In the genomic region with DNA sequence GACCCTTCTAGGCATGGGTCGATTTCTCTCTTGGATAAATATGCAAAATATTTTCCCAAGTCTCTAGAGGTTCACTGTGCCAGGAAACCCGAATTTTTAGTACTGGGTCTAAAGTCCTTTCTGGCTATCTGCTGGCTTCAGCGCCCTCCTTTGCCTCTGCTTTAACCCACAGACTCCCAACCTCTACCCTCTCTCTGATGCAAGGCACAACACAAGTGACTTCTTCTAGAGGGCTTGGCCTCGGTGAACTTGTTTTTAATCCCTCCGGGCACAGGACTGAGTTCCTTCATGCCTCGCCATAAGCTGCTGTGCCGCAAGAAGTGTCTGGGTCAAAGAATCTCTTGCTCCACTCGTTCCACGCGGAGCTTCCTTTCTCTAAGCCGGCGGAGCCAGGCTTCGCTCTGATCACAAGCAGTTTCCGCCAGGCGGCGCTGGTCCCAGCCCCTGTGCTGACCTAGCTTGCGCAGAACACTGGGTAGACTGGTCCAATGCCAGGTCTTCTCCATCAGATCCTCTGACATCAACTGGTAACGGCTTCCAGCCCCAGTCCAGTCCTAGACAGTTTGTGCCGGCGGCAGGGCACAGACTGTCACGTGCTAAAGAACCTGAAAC, we compare ENCODE assay signal across 8 mouse cellular contexts. TPM values are rescaled to one million over a fixed set of nuclear protein-coding genes. Genes with fewer than 3 reads are reported as not detected.
A peak's percentile ranks its signal among the peaks of the same experiment; 100 is the strongest.
DNase-seq lines count a peak whose midpoint lies in the region; ATAC-seq and TF ChIP-seq lines count a peak whose summit lies in the region.

No protein-coding gene starts in this region.

- H3K9me3 ChIP-seq in CH12.LX (replicated peaks; ENCODE audit: low read length), result peaks cover 9% of the 10 kb centered on the region
- no peaks in the 10 kb centered on the region for H3K9me3 ChIP-seq in forebrain, embryonic 10.5 days
- H3K9me3 ChIP-seq in liver, embryonic 13.5 days (replicated peaks), result no peaks in the 10 kb centered on the region

- DNase-seq in CH12.LX (ENCODE audit: extremely low read depth), result peak; percentile 37
- DNase-seq in brain, embryonic 14.5 days (ENCODE audit: low read depth), result peak; percentile 93
- DNase-seq in forebrain, embryonic 10.5 days (ENCODE audit: extremely low spot score, low spot score), result peak; percentile 77
- DNase-seq in heart, postnatal 4 days, result peak; percentile 38
- peak; percentile 76 for DNase-seq in layer of hippocampus, adult 11-12 months (ENCODE audit: low spot score)
- DNase-seq in liver, embryonic 13.5 days, result no peak
- DNase-seq in retina, embryonic 14.5 days (ENCODE audit: low spot score), result peak; percentile 91
- DNase-seq in thymus, postnatal 25 days, result no peak

- no peak overlapping the region for H3K9ac ChIP-seq in CH12.LX (ENCODE audit: insufficient read depth, low read depth)
- H3K9ac ChIP-seq in liver, embryonic 13.5 days, result no peak overlapping the region

- TF ChIP-seq POLR2A in CH12.LX (IDR thresholded peaks at IDR 0.05; ENCODE audit: low read depth, low read length), result no peak
- no peak for TF ChIP-seq POLR2A in brain, embryonic 14.5 days (IDR thresholded peaks at IDR 0.05; ENCODE audit: borderline replicate concordance, extremely low read depth, insufficient read depth, insufficient read length, poor library complexity, severe bottlenecking)

- H3K4me2 ChIP-seq in CH12.LX (ENCODE audit: insufficient read depth, low read depth, poor library complexity, severe bottlenecking), result peak overlapping the region; percentile 34; the same call in 1 of the 2 replicates
- H3K4me2 ChIP-seq in liver, embryonic 13.5 days, result peak overlapping the region; percentile 61

- peak in 1 of 2 experiments; percentile 45; a peak in 2 of 4 replicates for TF ChIP-seq CTCF in CH12.LX (conservative IDR thresholded peaks at IDR 0.05 in 1 of 2, IDR thresholded peaks at IDR 0.05 in 1 of 2; ENCODE audit: low read depth in 2 of 2, low read length in 2 of 2)
- TF ChIP-seq CTCF in brain, embryonic 14.5 days (IDR thresholded peaks at IDR 0.05; ENCODE audit: borderline replicate concordance, extremely low read depth, insufficient read depth, insufficient read length), result peak; percentile 90

- no peaks in the 10 kb centered on the region for H3K79me2 ChIP-seq in CH12.LX (replicated peaks; ENCODE audit: control insufficient read depth, extremely low read depth, insufficient read depth, poor library complexity, severe bottlenecking)

- no peak for TF ChIP-seq EP300 in CH12.LX (IDR thresholded peaks at IDR 0.05; ENCODE audit: low read length)

- TF ChIP-seq RAD21 in CH12.LX (IDR thresholded peaks at IDR 0.05; ENCODE audit: low read depth, low read length), result no peak; the same call in 1 of the 2 replicates

- in situ Hi-C loops in CH12.LX (cut with MboI; ENCODE audit: low pct_ligation_motif_present, low pct_unique_long_range_greater_than_20kb, low sequenced_read_pairs), result no loop called here

- no peak overlapping the region for H3K27ac ChIP-seq in CH12.LX (ENCODE audit: insufficient read depth, low read depth)
- 0 out of 2 replicates have a peak overlapping the region, but pooled peaks have one; percentile 56 for H3K27ac ChIP-seq in forebrain, embryonic 10.5 days
- no peak overlapping the region for H3K27ac ChIP-seq in liver, embryonic 13.5 days

- H3K4me1 ChIP-seq in CH12.LX (ENCODE audit: control insufficient read depth in 1 of 2, insufficient read depth in 2 of 2), result peaks cover 0 to 17% of the 10 kb centered on the region in 2 experiments; a peak in 2 of 4 replicates
- peaks cover 21% of the 10 kb centered on the region for H3K4me1 ChIP-seq in forebrain, embryonic 10.5 days
- 0 out of 2 replicates have a peak, but pooled peaks cover 5% of the 10 kb centered on the region for H3K4me1 ChIP-seq in liver, embryonic 13.5 days (replicated peaks)

- no peak for ATAC-seq in liver, embryonic 13.5 days (ENCODE audit: low read depth)

- dilution Hi-C loops in CH12.LX (cut with MboI; ENCODE audit: extremely low pct_ligation_motif_present, extremely low pct_unique_long_range_greater_than_20kb, low sequenced_read_pairs), result no loop called here

- H3K27me3 ChIP-seq in CH12.LX (replicated peaks), result peaks cover 19% of the 10 kb centered on the region
- H3K27me3 ChIP-seq in forebrain, embryonic 10.5 days (ENCODE audit: poor library complexity, severe bottlenecking), result peaks cover 50% of the 10 kb centered on the region
- H3K27me3 ChIP-seq in liver, embryonic 13.5 days, result peaks cover 42% of the 10 kb centered on the region

- WGBS in forebrain, embryonic 10.5 days, result 2% methylated on average over 21 of the region's 21 CpGs
- WGBS in liver, embryonic 13.5 days (ENCODE audit: insufficient replicate concordance), result 5% methylated on average over 21 of the region's 21 CpGs

- no peaks in the 10 kb centered on the region for H3K36me3 ChIP-seq in CH12.LX (replicated peaks in 1 of 2; ENCODE audit: control insufficient read depth in 1 of 2, insufficient read depth in 1 of 2, low read length in 1 of 2)
- no peaks in the 10 kb centered on the region for H3K36me3 ChIP-seq in forebrain, embryonic 10.5 days (replicated peaks)
- H3K36me3 ChIP-seq in liver, embryonic 13.5 days, result no peaks in the 10 kb centered on the region

- H3K4me3 ChIP-seq in CH12.LX (replicated peaks in 1 of 3; ENCODE audit: low read depth in 2 of 3, low read length in 2 of 3, poor library complexity in 1 of 3), result peak overlapping the region in 1 of 3 experiments; percentile 44
- peak overlapping the region; percentile 68 for H3K4me3 ChIP-seq in forebrain, embryonic 10.5 days
- H3K4me3 ChIP-seq in liver, embryonic 13.5 days (replicated peaks), result peak overlapping the region; percentile 43; the same call in 1 of the 2 replicates

TF ChIP-seq in CH12.LX, 34 proteins besides CTCF, POLR2A, EP300 and RAD21:
- TF ChIP-seq SMC3 (IDR thresholded peaks at IDR 0.05; ENCODE audit: low read depth, low read length) (peak; percentile 34), MAZ (IDR thresholded peaks at IDR 0.05; ENCODE audit: low read depth, low read length) (no peak)

RNA-seq across cellular contexts. Expression of a gene that starts 0.8 kb away (rescaled TPM):
- total RNA-seq in CH12.LX (2012; rRNA removed) (0.13 and 0.25 TPM in 2 replicates), CH12.LX (2014; rRNA removed) (0.31 and 0.40 TPM in 2 replicates)
- 0.74 and 0.81 TPM in 2 replicates for polyA plus RNA-seq in CH12.LX (2012; ENCODE audit: insufficient read length, low read depth)
- polyA plus RNA-seq in brain, embryonic 14.5 days (2012; rRNA removed), result 13.1 and 23.8 TPM in 2 replicates
- polyA plus RNA-seq in forebrain, embryonic 10.5 days (2016; fragmentation: Nextera tagmentation; extraction: Ambion mirVana), result 1.0 and 1.2 TPM in 2 replicates
- total RNA-seq in heart, postnatal 4 days (2021), result not detected
- polyA plus RNA-seq in liver, embryonic 13.5 days (2015; fragmentation: Nextera tagmentation; extraction: Ambion mirVana), result 0.05 TPM in 1 of 2 replicates, not detected in the other

Comparison
In these comparisons a context has a peak if more than half of its experiments do, and no peak if none do; other contexts are left out.
1. DNase-seq: peak in CH12.LX (single experiment), brain, embryonic 14.5 days (single experiment), forebrain, embryonic 10.5 days (single experiment), heart, postnatal 4 days (single experiment), layer of hippocampus, adult 11-12 months (single experiment) and retina, embryonic 14.5 days (single experiment); none in liver, embryonic 13.5 days (single experiment) and thymus, postnatal 25 days (single experiment).